Mouse (Mus musculus) CH12.LX (cell line): ENCODE results near the gene Creld2. TPM values are rescaled to one million over a fixed set of nuclear protein-coding genes. Genes with fewer than 3 reads are reported as not detected.

Experiments used
- DNase-seq: peaks from one replicate; pipeline ENCODE4 v3.0.0-alpha.2; 2013; ENCODE audit errors: extremely low read depth
- H3K27ac ChIP-seq: 2 replicates; pipeline ENCODE4 v1.5.1; 2012; ENCODE audit warnings: low read depth, mild to moderate bottlenecking, control low read depth, moderate library complexity; ENCODE audit not compliant: insufficient read depth
- H3K27me3 ChIP-seq: replicated peaks from 2 replicates; pipeline ENCODE3; 2012; ENCODE audit warnings: inconsistent platforms
- H3K36me3 ChIP-seq, 2 experiments: replicated peaks in 1 of 2; 2 replicates each; pipeline versions ENCODE3 to v1.6.1; 2012; ENCODE audit warnings: inconsistent platforms in 1 of 2, low read length in 1 of 2, mild to moderate bottlenecking in 1 of 2, mixed read lengths in 1 of 2, moderate library complexity in 1 of 2; ENCODE audit not compliant: control insufficient read depth in 1 of 2, insufficient read depth in 1 of 2
- H3K4me1 ChIP-seq, 2 experiments: 2 replicates each; pipeline ENCODE4 v1.6.1; 2012; ENCODE audit warnings: inconsistent platforms in 1 of 2, moderate library complexity in 1 of 2; ENCODE audit not compliant: insufficient read depth in 2 of 2, control insufficient read depth in 1 of 2
- H3K4me2 ChIP-seq: 2 replicates; pipeline ENCODE4 v1.6.1; 2012; ENCODE audit warnings: low read depth, mild to moderate bottlenecking, control low read depth; ENCODE audit not compliant: poor library complexity, insufficient read depth, severe bottlenecking
- H3K4me3 ChIP-seq, 3 experiments: fragments of 150-350 bp in 1 of 3; sonication (generic) in 1 of 3; replicated peaks in 1 of 3; 2 replicates each; pipeline versions ENCODE3 to v1.5.1; 2011 to 2012; ENCODE audit warnings: low read depth in 2 of 3, low read length in 2 of 3, mild to moderate bottlenecking in 2 of 3, moderate library complexity in 2 of 3, control low read depth in 1 of 3, improper control_type of control experiment in 1 of 3, inconsistent platforms in 1 of 3, mixed read lengths in 1 of 3; ENCODE audit not compliant: poor library complexity in 1 of 3
- H3K79me2 ChIP-seq: replicated peaks from 2 replicates; pipeline ENCODE4 v1.6.1; 2012; ENCODE audit warnings: mild to moderate bottlenecking, moderate library complexity; ENCODE audit not compliant: control insufficient read depth, poor library complexity, insufficient read depth, severe bottlenecking; ENCODE audit errors: extremely low read depth
- H3K9ac ChIP-seq: 2 replicates; pipeline ENCODE4 v1.6.1; 2012; ENCODE audit warnings: low read depth, mild to moderate bottlenecking, control low read depth, moderate library complexity; ENCODE audit not compliant: insufficient read depth
- H3K9me3 ChIP-seq: replicated peaks from 2 replicates; pipeline ENCODE3; 2012; ENCODE audit warnings: low read length, inconsistent platforms, mixed read lengths
- BHLHE40 ChIP-seq: IDR thresholded peaks from 2 replicates; pipeline ENCODE4 v1.6.1; 2011; ENCODE audit warnings: mild to moderate bottlenecking, low read depth, low read length, improper control_type of control experiment
- CHD1 ChIP-seq: IDR thresholded peaks from 2 replicates; pipeline ENCODE4 v1.6.1; 2012; ENCODE audit warnings: low read depth, low read length, improper control_type of control experiment, inconsistent platforms
- CHD2 ChIP-seq: IDR thresholded peaks from 2 replicates; pipeline ENCODE4 v1.6.1; 2011; ENCODE audit warnings: low read length, improper control_type of control experiment
- ELF1 ChIP-seq: IDR thresholded peaks from 2 replicates; pipeline ENCODE4 v1.6.1; 2014; ENCODE audit warnings: low read depth, mild to moderate bottlenecking, inconsistent platforms, low read length, improper control_type of control experiment
- EP300 ChIP-seq: IDR thresholded peaks from 2 replicates; pipeline ENCODE4 v1.6.1; 2011; ENCODE audit warnings: low read length, improper control_type of control experiment
- HCFC1 ChIP-seq: IDR thresholded peaks from 2 replicates; pipeline ENCODE4 v1.6.1; 2012; ENCODE audit warnings: low read depth, mild to moderate bottlenecking, inconsistent platforms, low read length, improper control_type of control experiment
- JUND ChIP-seq: conservative IDR thresholded peaks from 2 replicates; pipeline ENCODE4 v1.6.1; 2011; ENCODE audit warnings: low read depth, low read length, improper control_type of control experiment
- KAT2A ChIP-seq: IDR thresholded peaks from 2 replicates; pipeline ENCODE4 v1.6.1; 2012; ENCODE audit warnings: low read length, improper control_type of control experiment, inconsistent platforms; ENCODE audit not compliant: insufficient replicate concordance
- MAX ChIP-seq: IDR thresholded peaks from 2 replicates; pipeline ENCODE4 v1.6.1; 2011; ENCODE audit warnings: low read length, improper control_type of control experiment
- MEF2A ChIP-seq: IDR thresholded peaks from 2 replicates; pipeline ENCODE4 v1.6.1; 2014; ENCODE audit warnings: low read depth, mild to moderate bottlenecking, inconsistent platforms, low read length, improper control_type of control experiment, borderline replicate concordance
- MYC ChIP-seq: IDR thresholded peaks from 2 replicates; pipeline ENCODE4 v1.6.1; 2011; ENCODE audit warnings: low read depth, mild to moderate bottlenecking, improper control_type of control experiment, low read length
- POLR2AphosphoS2 ChIP-seq: IDR thresholded peaks from 2 replicates; pipeline ENCODE4 v1.6.1; 2011; ENCODE audit warnings: low read depth, low read length, improper control_type of control experiment
- RCOR1 ChIP-seq: conservative IDR thresholded peaks from 2 replicates; pipeline ENCODE4 v1.6.1; 2012; ENCODE audit warnings: low read depth, mild to moderate bottlenecking, inconsistent platforms, low read length, improper control_type of control experiment
- SIN3A ChIP-seq: IDR thresholded peaks from 2 replicates; pipeline ENCODE4 v1.6.1; 2012; ENCODE audit warnings: low read length, improper control_type of control experiment, inconsistent platforms
- TBP ChIP-seq: conservative IDR thresholded peaks from 2 replicates; pipeline ENCODE4 v1.6.1; 2011; ENCODE audit warnings: low read depth, low read length, improper control_type of control experiment
- TCF12 ChIP-seq: IDR thresholded peaks from 2 replicates; pipeline ENCODE4 v1.6.1; 2014; ENCODE audit warnings: low read depth, mild to moderate bottlenecking, inconsistent platforms, low read length, improper control_type of control experiment
- UBTF ChIP-seq: IDR thresholded peaks from 2 replicates; pipeline ENCODE4 v1.6.1; 2012; ENCODE audit warnings: low read depth, mild to moderate bottlenecking, inconsistent platforms, low read length, improper control_type of control experiment, moderate library complexity
- USF1 ChIP-seq: IDR thresholded peaks from 2 replicates; pipeline ENCODE4 v1.6.1; 2014; ENCODE audit warnings: low read depth, mild to moderate bottlenecking, inconsistent platforms, low read length, improper control_type of control experiment
- ZKSCAN1 ChIP-seq: IDR thresholded peaks from 2 replicates; pipeline ENCODE4 v1.6.1; 2012; ENCODE audit warnings: low read depth, inconsistent platforms, low read length, improper control_type of control experiment, borderline replicate concordance
- dilution Hi-C: fragments of 300-500 bp; cut with MboI; formaldehyde crosslinking; loops from 2 replicates; pipeline ENCODE4 v1.14.3; 2020; ENCODE audit warnings: low sequenced_read_pairs; ENCODE audit not compliant: extremely low pct_unique_long_range_greater_than_20kb, extremely low pct_ligation_motif_present
- in situ Hi-C: fragments of 300-500 bp; cut with MboI; formaldehyde crosslinking; loops from 3 replicates; pipeline ENCODE4 v1.14.3; 2019; ENCODE audit warnings: low sequenced_read_pairs, low pct_ligation_motif_present, low pct_unique_long_range_greater_than_20kb, mixed read lengths
- polyA plus RNA-seq: library from polyadenylated mRNA; unstranded; fragments of >175 nt; gene quantifications from 2 replicates; pipeline ENCODE4 v1.2.1, GENCODE M21; 2012; ENCODE audit warnings: low read depth; ENCODE audit not compliant: insufficient read length
- total RNA-seq, 2 experiments: library from RNA; depleted of rRNA; stranded (reverse); fragments of 300-350 nt in 1 of 2; fragments of >200 nt in 1 of 2; gene quantifications; 2 replicates each; pipeline ENCODE4 v1.2.3; 2012 to 2014

Gene Creld2
- total and polyA plus RNA-seq, 3 experiments, result 63.6 to 93.8 (median 85.0) TPM

GRCm38 (mm10) chr15:88859206-88859970 is 39.9 kb downstream of the Creld2 start:
- TF ChIP-seq TCF12 (no peak), RCOR1 (no peak), CHD2 (no peak), MAX (no peak), MEF2A (no peak), BHLHE40 (no peak), TBP (no peak), JUND (no peak), HCFC1 (no peak), EP300 (no peak), UBTF (no peak), CHD1 (no peak), SIN3A (no peak), ELF1 (no peak), POLR2AphosphoS2 (no peak), ZKSCAN1 (no peak)
- H3K4me2 ChIP-seq, result no peak overlapping the region
- H3K36me3 ChIP-seq, result peaks cover 0 to 3% of the 10 kb centered on the region in 2 experiments
- 0 out of 2 replicates have a peak, but pooled peaks cover 3% of the 10 kb centered on the region for H3K79me2 ChIP-seq
- no peak overlapping the region for H3K4me3 ChIP-seq
- peaks cover 11 to 15% of the 10 kb centered on the region in 2 experiments for H3K4me1 ChIP-seq
- no peak overlapping the region for H3K9ac ChIP-seq
- peaks cover 55% of the 10 kb centered on the region for H3K27me3 ChIP-seq
- H3K27ac ChIP-seq, result no peak overlapping the region
- DNase-seq, result no peak
- in situ Hi-C loops (no loop called here), dilution Hi-C loops (no loop called here)
- peaks cover 2% of the 10 kb centered on the region for H3K9me3 ChIP-seq

GRCm38 (mm10) chr15:88860781-88861180 is 41.3 kb downstream of the Creld2 start:
- TF ChIP-seq KAT2A (no peak), EP300 (no peak), RCOR1 (no peak), USF1 (no peak), MYC (no peak)
- DNase-seq, result no peak
- Histone ChIP-seq H3K36me3 (peaks cover 6 to 16% of the 10 kb centered on the region in 2 experiments), H3K4me1 (peaks cover 12 to 23% of the 10 kb centered on the region in 2 experiments), H3K27ac (no peak overlapping the region), H3K27me3 (peaks cover 50% of the 10 kb centered on the region), H3K9ac (no peak overlapping the region), H3K9me3 (peaks cover 2% of the 10 kb centered on the region), H3K4me2 (no peak overlapping the region), H3K4me3 (no peak overlapping the region), H3K79me2 (0 out of 2 replicates have a peak, but pooled peaks cover 3% of the 10 kb centered on the region)
- in situ Hi-C loops (no loop called here), dilution Hi-C loops (no loop called here)
